Mouse (Mus musculus) left cerebral cortex, postnatal 10 days (tissue): ENCODE measurements around the gene 1700017D01Rik. TPM values are rescaled to one million over a fixed set of nuclear protein-coding genes. Genes with fewer than 3 reads are reported as not detected.
"Not testable (repeated sequence)": the region's sequence is repeated elsewhere in the genome, so short reads cannot be mapped to it uniquely, and the experiment has no call there.

ENCODE experiments used
- DNase-seq, 2 experiments: peaks; one replicate each; pipeline ENCODE4 v3.0.0; 2021 to 2022; ENCODE audit warnings: low spot score in 2 of 2, mixed read lengths in 1 of 2; ENCODE audit errors: extremely low spot score in 1 of 2
- intact Hi-C: fragments of 180-260 bp; cut with DNase I; formaldehyde crosslinking; loops from one replicate; pipeline ENCODE4 v1.15.1; 2025
- total RNA-seq, 2 experiments: library from RNA; stranded (reverse); gene quantifications; 2 replicates each; pipeline ENCODE4 v1.2.3; 2021

1700017D01Rik gene
- not detected for total RNA-seq

DNA sequence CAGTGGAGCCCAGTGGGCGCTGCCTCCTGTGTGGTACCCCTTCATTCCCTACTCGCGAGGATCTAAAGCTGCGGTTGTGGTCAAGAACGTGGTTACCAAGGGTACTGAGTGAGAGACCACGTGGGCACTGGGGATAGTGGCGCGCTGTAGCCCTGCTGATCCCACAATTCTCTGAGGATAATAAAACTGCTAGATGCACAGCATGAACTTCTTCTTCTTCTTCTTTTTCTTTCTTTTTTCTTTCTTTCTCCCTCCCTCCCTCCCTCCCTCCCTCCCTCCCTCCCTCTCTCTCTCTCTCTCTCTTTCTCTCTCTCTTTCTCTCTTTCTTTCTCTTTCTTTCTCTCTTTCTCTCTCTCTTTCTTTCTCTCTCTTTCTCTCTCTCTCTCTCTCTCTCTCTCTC is at the start of gene 1700017D01Rik:
1700017D01Rik (minus strand) TSS at position 101 of the 400 bp plus-strand sequence.
- DNase-seq, intact Hi-C loops: not testable (repeated sequence)

DNA sequence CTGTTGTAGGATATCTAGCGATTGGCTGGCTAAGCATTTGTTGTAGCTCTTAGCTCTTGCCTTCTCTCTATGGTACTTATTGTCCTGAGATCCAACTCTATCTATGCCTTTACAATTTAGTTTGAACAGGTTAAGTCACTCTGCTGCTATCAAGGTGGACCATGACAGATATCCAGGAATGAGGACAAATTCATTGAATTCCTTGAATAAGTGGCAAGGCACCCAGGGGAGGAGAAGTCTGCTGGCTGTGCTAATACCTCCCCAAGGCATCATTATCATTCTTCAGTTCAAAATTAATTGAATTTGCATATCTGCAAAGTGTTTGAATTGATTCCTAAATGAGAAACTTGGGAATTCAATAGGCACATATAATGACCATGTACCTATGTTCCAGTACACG is 46.8 kb upstream of the 1700017D01Rik start:
- DNase-seq: no peak
- intact Hi-C loops: no loop called here

GRCm38 (mm10) chr19:11165172-11165571 is 34.5 kb upstream of the 1700017D01Rik start, which contains the start of gene 1700025F22Rik:
Gene 1700025F22Rik (minus strand): TSS chr19:11165320.
- no peak for DNase-seq
- intact Hi-C loops: no loop called here

DNA sequence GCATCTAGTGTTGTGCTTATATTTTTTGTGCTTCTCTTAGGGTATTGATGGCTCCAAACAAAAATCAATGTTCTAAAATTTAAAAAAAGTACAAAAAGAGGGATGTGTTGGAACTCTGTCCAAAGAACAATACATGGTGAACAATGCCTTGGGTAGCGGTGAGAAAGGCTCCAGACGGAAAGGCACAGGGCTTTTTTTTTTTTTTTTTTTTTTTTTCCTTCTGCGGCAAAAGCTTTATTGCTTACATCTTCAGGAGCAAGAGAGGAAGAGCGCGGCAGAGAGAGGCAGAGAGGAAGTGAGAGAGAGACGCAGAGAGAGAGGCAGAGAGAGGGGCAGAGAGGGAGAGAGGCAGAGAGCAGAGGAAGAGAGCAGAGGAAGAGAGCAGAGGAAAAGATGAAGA is 27.2 kb upstream of the 1700017D01Rik start:
- intact Hi-C loops, DNase-seq: not testable (repeated sequence)

DNA sequence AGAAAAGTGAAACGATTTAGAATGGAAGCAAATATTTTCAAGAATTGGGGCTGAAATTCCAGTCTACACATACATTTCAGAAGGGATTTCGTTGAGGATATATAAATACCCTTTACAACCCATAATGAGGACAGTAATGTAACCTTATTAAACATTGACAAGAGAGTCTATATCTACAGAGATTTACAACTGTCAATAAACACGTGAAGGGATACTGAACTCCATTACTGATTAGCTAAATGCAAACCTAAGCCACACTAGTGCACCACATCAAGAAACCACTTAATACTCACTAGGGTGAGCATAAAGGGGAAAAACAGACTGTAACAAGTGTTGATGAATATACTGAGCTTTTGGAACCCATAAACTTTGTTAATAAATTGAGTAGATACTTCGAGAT is 4.7 kb upstream of the 1700017D01Rik start:
- intact Hi-C loops: no loop called here
- no peak for DNase-seq

DNA sequence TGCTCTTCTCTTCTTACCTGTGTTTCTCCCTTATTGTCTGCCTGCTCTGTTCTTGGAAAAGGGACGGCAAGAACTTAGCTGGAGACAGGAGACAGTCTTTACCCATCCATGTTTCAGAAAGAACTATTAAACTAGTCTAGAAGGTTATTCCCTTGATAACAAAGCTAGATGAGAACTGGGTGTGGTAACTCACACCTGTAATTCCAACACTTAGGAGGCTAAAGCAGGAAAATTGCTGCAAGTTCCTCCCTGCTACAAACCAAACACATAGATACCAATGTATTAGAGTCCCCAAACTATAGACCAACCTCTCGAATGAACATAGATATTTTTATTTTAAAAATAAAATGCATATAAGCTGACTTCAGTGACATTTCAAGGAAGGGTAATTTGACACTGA is 4.2 kb upstream of the 1700017D01Rik start:
- intact Hi-C loops: no loop called here
- DNase-seq: no peak

DNA sequence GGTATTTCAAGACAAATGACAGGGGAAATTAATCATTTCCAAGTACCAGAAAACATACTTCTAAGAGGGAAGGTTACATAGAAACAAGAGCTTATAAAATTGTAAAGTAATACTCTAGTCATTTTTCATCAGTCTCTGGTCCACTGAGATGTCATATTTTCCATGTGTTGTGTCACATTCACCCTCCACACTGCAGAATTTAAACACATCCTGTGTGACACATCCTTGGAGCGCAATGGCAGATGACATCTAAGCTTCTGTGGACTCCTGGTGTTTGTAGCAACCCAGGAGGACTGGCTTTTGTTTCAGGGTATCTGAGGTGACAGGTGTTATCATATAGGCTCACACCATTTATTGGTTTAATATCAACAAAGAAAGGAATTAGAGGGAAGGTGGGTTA is 974 bp downstream of the 1700017D01Rik start:
- intact Hi-C loops: no loop called here
- DNase-seq: no peak

DNA sequence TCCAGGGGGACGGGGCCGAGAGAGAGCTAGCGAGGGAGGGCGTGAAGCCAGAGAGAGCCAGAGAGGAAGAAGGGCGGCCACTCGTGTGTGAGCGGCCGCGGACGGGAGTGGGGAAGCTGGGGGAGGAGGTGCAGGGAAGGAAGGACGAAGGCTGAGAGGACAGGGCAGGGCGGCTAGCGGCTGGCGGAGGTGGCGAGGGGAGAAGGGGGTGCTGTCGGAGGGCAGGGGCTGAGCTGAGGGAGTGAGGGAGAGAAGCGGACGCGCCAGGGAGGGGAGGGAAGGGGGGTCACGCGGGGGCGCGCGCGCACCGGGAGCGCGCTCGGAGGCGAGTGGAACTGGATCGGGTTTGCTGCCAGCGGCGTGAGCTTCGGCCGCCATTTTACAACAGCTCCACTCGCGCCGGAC is 9.7 kb downstream of the 1700017D01Rik start:
- intact Hi-C loops: not testable (repeated sequence)
- peak in 1 of 2 experiments; percentile 23 for DNase-seq

- no peak for DNase-seq
- intact Hi-C loops: no loop called here
These were observed 11.3 kb downstream of the 1700017D01Rik start for GRCm38 (mm10) chr19:11119338-11119737.

- no peak for DNase-seq
- intact Hi-C loops: no loop called here
These were observed 22.9 kb downstream of the 1700017D01Rik start for GRCm38 (mm10) chr19:11107746-11108145.

DNA sequence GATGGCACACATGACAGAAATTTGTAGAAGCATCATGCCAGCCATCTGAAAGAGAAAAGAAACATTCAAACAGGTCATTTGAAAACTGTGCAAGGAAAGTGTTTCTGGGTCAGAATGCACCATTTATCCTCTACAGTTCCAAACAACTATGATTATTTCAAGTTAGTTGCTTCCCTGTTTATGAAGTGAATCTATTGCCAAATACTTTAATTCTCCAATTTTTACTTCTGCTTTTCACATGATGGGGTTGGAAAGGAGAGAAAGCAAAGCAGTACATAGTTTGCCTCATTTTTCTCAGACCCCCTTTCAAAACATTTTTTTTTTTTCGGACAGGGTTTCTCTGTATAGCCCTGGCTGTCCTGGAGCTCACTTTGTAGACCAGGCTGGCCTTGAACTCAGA is 28.8 kb downstream of the 1700017D01Rik start:
- intact Hi-C loops: no loop called here
- DNase-seq: no peak

DNA sequence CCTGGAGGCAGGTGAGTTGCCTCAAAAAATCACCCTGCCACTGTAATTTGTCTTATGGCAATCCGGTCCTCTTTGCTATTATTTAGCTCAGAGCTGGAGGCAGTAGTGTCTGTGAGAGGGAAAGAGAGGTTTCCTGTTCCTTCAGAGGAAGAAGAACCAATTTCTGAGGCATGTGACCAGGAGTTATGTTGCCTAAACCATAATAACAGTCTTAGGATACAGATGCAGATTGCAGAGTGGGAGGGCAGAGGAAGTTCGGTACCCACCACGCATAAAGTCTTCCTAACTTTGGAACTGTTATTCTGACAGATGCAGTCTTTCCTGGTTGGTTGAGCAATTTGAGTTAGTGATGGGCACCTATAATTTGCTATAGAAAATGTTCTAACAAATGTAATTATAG is 32.3 kb downstream of the 1700017D01Rik start:
- no peak for DNase-seq
- intact Hi-C loops: no loop called here

- DNase-seq, intact Hi-C loops: not testable (repeated sequence)
These were observed 38.5 kb downstream of the 1700017D01Rik start for GRCm38 (mm10) chr19:11092131-11092530.

- no peak for DNase-seq
- intact Hi-C loops: no loop called here
These were observed 49.7 kb downstream of the 1700017D01Rik start, which contains the start of gene Ms4a8a for GRCm38 (mm10) chr19:11080934-11081333. Gene Ms4a8a (minus strand): TSS chr19:11081102.

DNA sequence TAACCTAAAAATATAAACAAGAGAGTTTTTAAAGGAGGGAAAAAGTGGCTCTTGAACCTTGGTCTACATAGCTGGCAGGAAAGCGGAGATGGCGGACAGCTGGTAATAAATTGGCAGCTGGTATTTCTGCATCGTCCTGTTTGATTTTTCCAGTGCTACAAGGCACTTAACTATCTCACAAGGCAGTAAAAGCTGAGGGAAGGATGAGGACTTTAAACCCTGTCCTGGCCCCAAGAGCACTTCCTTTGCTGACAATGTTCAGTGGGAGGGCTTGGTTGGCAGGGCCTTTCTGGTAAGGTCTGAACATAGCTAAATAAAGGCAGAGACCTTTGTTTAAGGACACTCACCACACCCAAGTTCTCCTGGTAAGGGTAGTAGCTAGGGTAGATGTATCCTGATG is 60.3 kb downstream of the 1700017D01Rik start:
- DNase-seq: no peak
- intact Hi-C loops: no loop called here

DNA sequence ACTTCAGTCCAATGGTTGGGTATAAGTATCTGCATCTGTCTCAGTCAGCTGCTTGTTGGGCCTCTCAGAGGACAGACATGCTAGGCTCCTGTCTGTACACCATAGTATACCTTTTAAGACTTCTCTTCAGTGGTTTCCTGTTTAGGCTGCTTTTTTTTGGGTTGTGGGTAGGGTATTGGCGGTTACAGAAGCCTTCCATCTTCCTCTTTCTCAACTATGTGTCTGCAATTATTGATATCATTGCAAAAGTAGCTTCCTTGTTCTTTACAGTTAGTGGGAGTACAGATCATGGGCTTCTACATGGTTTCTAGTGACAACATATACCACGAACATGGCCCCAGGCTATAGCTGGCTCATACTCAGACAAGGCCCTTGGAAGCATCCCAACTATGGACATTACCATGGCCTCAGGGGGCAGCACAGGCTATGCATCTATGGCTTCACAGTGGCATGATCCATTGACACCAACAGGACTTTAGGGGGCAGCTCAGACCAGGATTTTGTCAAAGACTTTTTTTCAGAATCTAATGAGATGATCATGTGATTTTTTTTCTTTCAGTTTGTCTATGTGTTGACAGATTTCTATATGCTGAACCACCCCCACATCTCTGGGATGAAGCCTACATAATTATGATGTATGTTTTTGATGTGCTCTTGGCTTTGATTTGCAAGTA is 65.3 kb downstream of the 1700017D01Rik start:
- intact Hi-C loops: no loop called here
- DNase-seq: no peak

GRCm38 (mm10) chr19:11060900-11061299 is 69.8 kb downstream of the 1700017D01Rik start:
- intact Hi-C loops: no loop called here
- no peak for DNase-seq

- no peak for DNase-seq
- intact Hi-C loops: no loop called here
These were observed 70.7 kb downstream of the 1700017D01Rik start for GRCm38 (mm10) chr19:11059967-11060366.

- DNase-seq, intact Hi-C loops: not testable (repeated sequence)
These were observed 75.0 kb downstream of the 1700017D01Rik start for GRCm38 (mm10) chr19:11055700-11056099.

GRCm38 (mm10) chr19:11053277-11053676 is 77.4 kb downstream of the 1700017D01Rik start:
- no peak for DNase-seq
- intact Hi-C loops: no loop called here

DNA sequence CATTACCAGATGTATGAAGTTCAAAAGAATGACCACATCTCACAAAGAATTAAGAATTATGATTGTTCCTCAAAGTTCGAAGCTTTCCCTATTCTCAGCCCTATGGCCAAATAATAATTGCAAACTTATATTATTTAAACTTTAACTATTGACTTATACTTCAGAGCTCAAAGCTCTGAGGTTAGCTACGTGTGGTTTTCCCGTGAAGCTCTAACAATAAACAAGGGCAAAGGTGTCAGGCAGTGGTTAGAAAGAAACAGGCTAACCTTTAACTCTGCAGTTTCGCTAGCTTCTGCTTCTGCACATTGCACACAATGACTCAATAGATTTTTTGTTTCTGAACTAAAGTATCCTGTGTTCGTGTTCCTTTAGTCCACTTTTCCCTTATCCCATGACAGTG is 77.8 kb downstream of the 1700017D01Rik start:
- DNase-seq: no peak
- intact Hi-C loops: no loop called here
